Mouse (Mus musculus): ENCODE data around the gene Tmtc2. TPM values are rescaled to one million over a fixed set of nuclear protein-coding genes. Genes with fewer than 3 reads are reported as not detected.

Gene Tmtc2
- 1 to 10 TPM in 1 of 2 experiments, under 1 TPM in 1; 0.97 to 2.1 TPM for total RNA-seq (2021)
- long read RNA-seq, experiment 1 = 0 reads
- long read RNA-seq, experiment 2 = 0 reads

- 0 out of 2 replicates have a peak, but pooled peaks have one; percentile 6 for TF ChIP-seq CTCF (IDR thresholded peaks at IDR 0.05)
- intact Hi-C loops (cut with DNase I) = loop anchor here (10.0 kb wide), 1 partner anchor 419 kb away; no protein-coding TSS in a partner anchor
- peak within 1 kb of the TSS; percentile 88 for H3K4me3 ChIP-seq
- peak; percentile 89 for DNase-seq
- peak within 1 kb of the TSS; percentile 82 for H3K27ac ChIP-seq
Measured at GRCm38 (mm10) chr10:105573908-105574694, at the start of gene Tmtc2. Gene Tmtc2, minus strand, starts transcription at chr10:105574451.

- TF ChIP-seq CTCF (IDR thresholded peaks at IDR 0.05) = no peak
- no peak for DNase-seq
- Histone ChIP-seq H3K27ac (no peak overlapping the region), H3K4me3 (no peak overlapping the region)
- intact Hi-C loops (cut with DNase I) = no loop called here
Measured at GRCm38 (mm10) chr10:105612117-105612516, 37.9 kb upstream of the Tmtc2 start.

GRCm38 (mm10) chr10:105598826-105599225 lies 24.6 kb upstream of the Tmtc2 start:
- no peak for TF ChIP-seq CTCF (IDR thresholded peaks at IDR 0.05)
- DNase-seq = no peak
- Histone ChIP-seq H3K27ac (no peak overlapping the region), H3K4me3 (no peak overlapping the region)
- intact Hi-C loops (cut with DNase I) = no loop called here

GRCm38 (mm10) chr10:105597226-105597625 lies 23.0 kb upstream of the Tmtc2 start:
- H3K27ac ChIP-seq = no peak overlapping the region
- no peak for TF ChIP-seq CTCF (IDR thresholded peaks at IDR 0.05)
- intact Hi-C loops (cut with DNase I) = no loop called here
- DNase-seq = no peak
- H3K4me3 ChIP-seq = no peak overlapping the region

GRCm38 (mm10) chr10:105595480-105596102 lies 21.3 kb upstream of the Tmtc2 start:
- no peak overlapping the region for H3K4me3 ChIP-seq
- no peak for DNase-seq
- intact Hi-C loops (cut with DNase I) = no loop called here
- no peak for TF ChIP-seq CTCF (IDR thresholded peaks at IDR 0.05)
- H3K27ac ChIP-seq = no peak overlapping the region

- no peak overlapping the region for H3K4me3 ChIP-seq
- TF ChIP-seq CTCF (IDR thresholded peaks at IDR 0.05) = no peak
- no peak overlapping the region for H3K27ac ChIP-seq
- intact Hi-C loops (cut with DNase I) = no loop called here
- DNase-seq = no peak
Measured at GRCm38 (mm10) chr10:105588141-105588540, 13.9 kb upstream of the Tmtc2 start.

GRCm38 (mm10) chr10:105579318-105579717 lies 5.1 kb upstream of the Tmtc2 start:
- H3K27ac ChIP-seq = no peak overlapping the region
- TF ChIP-seq CTCF (IDR thresholded peaks at IDR 0.05) = no peak
- intact Hi-C loops (cut with DNase I) = loop anchor here (10.0 kb wide), 1 partner anchor 425 kb away; no protein-coding TSS in a partner anchor

GRCm38 (mm10) chr10:105578291-105578845 lies 4.1 kb upstream of the Tmtc2 start:
- intact Hi-C loops (cut with DNase I) = loop anchor here (10.0 kb wide), 1 partner anchor 424 kb away; no protein-coding TSS in a partner anchor

More at GRCm38 (mm10) chr10:105579318-105579717, 5.1 kb upstream of the Tmtc2 start:
- H3K4me3 ChIP-seq = no peak overlapping the region
- no peak for DNase-seq

GRCm38 (mm10) chr10:105574695-105575660 lies 727 bp upstream of the Tmtc2 start:
- Histone ChIP-seq H3K4me3 (peak overlapping the region; percentile 88), H3K27ac (peak overlapping the region; percentile 82)
- DNase-seq = peak; percentile 93
- intact Hi-C loops (cut with DNase I) = loop anchor here (10.0 kb wide), 1 partner anchor 420 kb away; no protein-coding TSS in a partner anchor
- peak; percentile 99 for TF ChIP-seq CTCF (IDR thresholded peaks at IDR 0.05)

More at GRCm38 (mm10) chr10:105578291-105578845, 4.1 kb upstream of the Tmtc2 start:
- H3K4me3 ChIP-seq = no peak overlapping the region
- H3K27ac ChIP-seq = no peak overlapping the region
- no peak for DNase-seq
- TF ChIP-seq CTCF (IDR thresholded peaks at IDR 0.05) = no peak

- Histone ChIP-seq H3K4me3 (peak overlapping the region; percentile 88), H3K27ac (peak overlapping the region; percentile 82)
- intact Hi-C loops (cut with DNase I) = loop anchor here (10.0 kb wide), 1 partner anchor 419 kb away; no protein-coding TSS in a partner anchor
- TF ChIP-seq CTCF (IDR thresholded peaks at IDR 0.05) = no peak
- DNase-seq = peak; percentile 35
Measured at GRCm38 (mm10) chr10:105573306-105573907, 844 bp downstream of the Tmtc2 start.

- TF ChIP-seq CTCF (IDR thresholded peaks at IDR 0.05) = no peak
- intact Hi-C loops (cut with DNase I) = loop anchor here (10.0 kb wide), 1 partner anchor 418 kb away; no protein-coding TSS in a partner anchor
- H3K27ac ChIP-seq = peak overlapping the region; percentile 24
- DNase-seq = no peak
- H3K4me3 ChIP-seq = peak overlapping the region; percentile 88
Measured at GRCm38 (mm10) chr10:105572829-105573228, 1.4 kb downstream of the Tmtc2 start.

Data from gastrocnemius, adult 2 months (tissue).